Mouse (Mus musculus) G1E (cell line): ENCODE results near the gene Sh3pxd2a.

Experiments
- CTCF ChIP-seq: IDR thresholded peaks from 2 replicates; pipeline ENCODE4 v1.5.1; 2012; ENCODE audit warnings: low read depth, low read length, inconsistent platforms, mixed read lengths
- GATA1 ChIP-seq: IDR thresholded peaks from 2 replicates; pipeline ENCODE4 v1.6.1; 2012; ENCODE audit warnings: borderline replicate concordance, low read length, inconsistent platforms, mixed read lengths
- GATA2 ChIP-seq: IDR thresholded peaks from 2 replicates; pipeline ENCODE4 v1.6.1; 2012; ENCODE audit warnings: low read depth, low read length, inconsistent platforms, borderline replicate concordance
- POLR2AphosphoS5 ChIP-seq: IDR thresholded peaks from 2 replicates; pipeline ENCODE4 v1.6.1; 2012; ENCODE audit warnings: low read depth, low read length, inconsistent platforms; ENCODE audit not compliant: insufficient replicate concordance
- TAL1 ChIP-seq: conservative IDR thresholded peaks from 2 replicates; pipeline ENCODE4 v1.6.1; 2012; ENCODE audit warnings: low read depth, low read length, inconsistent platforms, mixed read lengths

- TF ChIP-seq TAL1: no peak
- TF ChIP-seq POLR2AphosphoS5: no peak
- TF ChIP-seq CTCF: no peak
- TF ChIP-seq GATA1: no peak
- no peak for TF ChIP-seq GATA2
These were observed 231.9 kb downstream of the Sh3pxd2a start for GRCm38 (mm10) chr19:47232077-47232865.
